Mouse (Mus musculus) neural tube, embryonic 11.5 days (tissue): ENCODE measurements around the gene Fzd5. TPM values are rescaled to one million over a fixed set of nuclear protein-coding genes. Genes with fewer than 3 reads are reported as not detected.

Experiments used
- ATAC-seq: fragments of 200-750 bp; cut with Nextera tagmentation; 2 replicates; pipeline ENCODE4 v1.8.0; 2017; ENCODE audit warnings: moderate number of reproducible peaks, mild to moderate bottlenecking, moderate TSS enrichment, moderate library complexity; ENCODE audit not compliant: insufficient read depth, low FRiP score, low TSS enrichment
- DNase-seq: peaks from one replicate; pipeline ENCODE4 v3.0.0-alpha.2; 2015; ENCODE audit warnings: low spot score
- H3K27ac ChIP-seq: fragments of 300-500 bp; sonication (generic); 2 replicates; pipeline ENCODE4 v1.5.1; 2014; ENCODE audit warnings: low read depth, mild to moderate bottlenecking, low read length
- H3K27me3 ChIP-seq: fragments of 300-500 bp; sonication (generic); 2 replicates; pipeline ENCODE4 v1.6.1; 2014; ENCODE audit warnings: mild to moderate bottlenecking, low read length, mixed read lengths; ENCODE audit not compliant: control insufficient read depth, insufficient read depth
- H3K36me3 ChIP-seq: fragments of 300-500 bp; sonication (generic); 2 replicates; pipeline ENCODE4 v1.6.1; 2014; ENCODE audit warnings: mild to moderate bottlenecking, low read length, moderate library complexity, mixed read lengths; ENCODE audit not compliant: control insufficient read depth, insufficient read depth
- H3K4me1 ChIP-seq: fragments of 300-500 bp; sonication (generic); 2 replicates; pipeline ENCODE4 v1.6.1; 2014; ENCODE audit warnings: low read length, mixed read lengths; ENCODE audit not compliant: control insufficient read depth, insufficient read depth
- H3K4me2 ChIP-seq: fragments of 300-500 bp; sonication (generic); 2 replicates; pipeline ENCODE4 v1.6.1; 2014; ENCODE audit warnings: low read depth, mild to moderate bottlenecking, moderate library complexity
- H3K4me3 ChIP-seq: fragments of 300-500 bp; sonication (generic); 2 replicates; pipeline ENCODE4 v1.5.1; 2014; ENCODE audit warnings: low read depth, low read length
- H3K9ac ChIP-seq: fragments of 300-500 bp; sonication (generic); 2 replicates; pipeline ENCODE4 v1.6.1; 2014; ENCODE audit warnings: mild to moderate bottlenecking, low read length
- H3K9me3 ChIP-seq: fragments of 300-500 bp; sonication (generic); 2 replicates; pipeline ENCODE4 v1.6.1; 2016; ENCODE audit warnings: low read length; ENCODE audit not compliant: control insufficient read depth
- WGBS: fragments of 180-500 bp; shearing (Covaris S2); extraction: QIAGEN DNeasy Blood & Tissue Kit; methylation state at CpG from one replicate; pipeline ENCODE4 v1.1.7; 2014; 5-methylcytosine and 5-hydroxymethylcytosine counted together
- polyA plus RNA-seq: library from polyadenylated mRNA; unstranded; fragments of >200 nt; fragmentation: Nextera tagmentation; extraction: Ambion mirVana; gene quantifications from 2 replicates; pipeline ENCODE4 v1.2.1, GENCODE M21; 2014

Fzd5 gene
- polyA plus RNA-seq, 1 experiment from 2014 or later = 0.37 TPM

DNA sequence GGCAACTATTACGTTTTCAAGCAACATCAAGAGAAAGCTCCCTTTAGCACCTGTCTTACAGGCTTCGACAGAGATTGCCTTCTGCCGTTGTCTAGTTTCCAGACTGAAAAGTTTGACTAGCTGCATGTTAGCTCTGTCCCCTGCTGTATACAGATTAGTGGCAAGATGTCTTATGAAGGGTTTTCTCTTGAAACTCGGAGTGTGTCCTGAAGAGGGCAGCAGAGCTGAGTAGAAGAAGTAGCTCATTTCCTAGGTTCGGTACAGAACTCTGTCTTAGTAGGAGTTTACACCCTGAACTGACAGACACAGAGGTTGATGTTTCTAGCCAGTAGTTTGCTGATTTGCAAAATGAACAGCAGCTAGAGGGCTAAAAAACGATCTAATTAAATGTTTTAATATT, 32.3 kb downstream of the Fzd5 start:
- WGBS = 50% methylated on average over 6 of the region's 6 CpGs
- H3K36me3 ChIP-seq = no peaks in the 10 kb centered on the region; the same call in 1 of the 2 replicates
- H3K9ac ChIP-seq = no peak overlapping the region
- no peaks in the 10 kb centered on the region for H3K27me3 ChIP-seq
- peak; percentile 44 for DNase-seq
- no peaks in the 10 kb centered on the region for H3K4me1 ChIP-seq
- no peak for ATAC-seq
- H3K4me2 ChIP-seq = no peak overlapping the region
- H3K4me3 ChIP-seq = no peak overlapping the region
- no peaks in the 10 kb centered on the region for H3K9me3 ChIP-seq
- H3K27ac ChIP-seq = no peak overlapping the region

DNA sequence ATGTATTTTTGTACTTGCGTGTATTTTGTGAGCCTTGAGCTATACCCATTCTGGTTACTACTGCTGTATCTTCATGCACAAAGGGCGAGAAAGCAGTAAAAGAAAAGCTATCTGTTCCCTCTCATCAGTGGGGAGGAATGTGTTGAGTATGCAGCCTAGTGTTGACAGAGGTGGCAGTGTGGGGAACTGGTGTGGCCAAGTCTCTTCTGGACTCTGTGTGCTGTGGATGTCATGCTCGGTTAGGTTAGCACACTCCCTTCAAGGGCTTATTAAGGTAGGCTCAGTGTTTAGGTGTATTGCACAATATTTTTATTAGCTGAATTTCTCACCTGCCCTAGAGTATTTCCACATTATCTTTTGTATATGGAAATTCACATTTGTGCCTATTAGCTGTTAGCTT, 35.8 kb downstream of the Fzd5 start:
- no peak overlapping the region for H3K4me2 ChIP-seq
- no peaks in the 10 kb centered on the region for H3K27me3 ChIP-seq
- no peak for ATAC-seq
- H3K4me1 ChIP-seq = no peaks in the 10 kb centered on the region
- H3K4me3 ChIP-seq = no peak overlapping the region
- no peak for DNase-seq
- no peak overlapping the region for H3K27ac ChIP-seq
- no peak overlapping the region for H3K9ac ChIP-seq
- H3K9me3 ChIP-seq = no peaks in the 10 kb centered on the region
- H3K36me3 ChIP-seq = no peaks in the 10 kb centered on the region; the same call in 1 of the 2 replicates
- 88% methylated on average over 3 of the region's 3 CpGs for WGBS

DNA sequence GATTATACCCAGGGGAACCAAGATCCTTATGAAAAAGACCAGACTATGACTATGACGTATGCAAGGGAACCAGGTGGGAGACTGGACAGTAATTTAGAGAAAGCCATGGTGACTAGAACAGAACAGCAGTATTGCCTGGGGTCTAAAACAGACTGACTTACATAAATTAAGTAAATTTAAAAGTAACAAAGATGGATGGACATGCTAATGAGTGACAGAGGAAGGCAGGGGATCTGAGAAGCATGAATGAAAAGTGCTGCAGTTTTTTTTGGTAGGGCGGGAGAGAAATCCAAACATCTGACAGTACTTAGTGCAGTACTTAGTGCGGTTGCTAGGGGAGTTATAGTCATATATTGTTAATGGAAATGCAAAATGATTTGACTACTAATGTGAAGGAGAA, 42.4 kb downstream of the Fzd5 start:
- Histone ChIP-seq H3K36me3 (no peaks in the 10 kb centered on the region), H3K9me3 (no peaks in the 10 kb centered on the region), H3K27me3 (no peaks in the 10 kb centered on the region), H3K27ac (no peak overlapping the region), H3K4me2 (no peak overlapping the region), H3K4me1 (peaks cover 5% of the 10 kb centered on the region; the same call in 1 of the 2 replicates), H3K4me3 (no peak overlapping the region), H3K9ac (no peak overlapping the region)
- WGBS = 76% methylated on average over 3 of the region's 3 CpGs
- DNase-seq (no peak), ATAC-seq (no peak)

DNA sequence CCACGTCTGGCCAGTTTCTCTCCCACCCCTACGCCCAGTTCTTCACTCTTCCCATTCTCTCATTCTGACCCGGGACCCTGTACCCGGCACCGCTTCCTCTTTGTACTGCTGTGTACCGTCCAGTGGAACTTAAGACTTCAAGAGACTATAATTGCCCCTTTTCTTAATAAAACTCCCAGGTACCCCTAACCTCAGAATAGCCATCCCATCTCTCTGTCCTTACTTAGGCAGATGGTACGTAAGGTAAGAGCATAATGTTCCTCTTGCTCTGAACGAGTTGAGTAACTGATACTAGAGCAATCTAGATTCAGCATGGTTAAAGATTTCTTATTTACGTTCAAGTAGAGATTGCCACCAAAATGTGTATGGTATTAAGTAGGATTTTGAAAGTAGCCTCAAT, 46.0 kb downstream of the Fzd5 start:
- WGBS = 2% methylated on average over 9 of the region's 9 CpGs
- Histone ChIP-seq H3K27ac (peak overlapping the region; percentile 80), H3K9ac (peak overlapping the region; percentile 84)

DNA sequence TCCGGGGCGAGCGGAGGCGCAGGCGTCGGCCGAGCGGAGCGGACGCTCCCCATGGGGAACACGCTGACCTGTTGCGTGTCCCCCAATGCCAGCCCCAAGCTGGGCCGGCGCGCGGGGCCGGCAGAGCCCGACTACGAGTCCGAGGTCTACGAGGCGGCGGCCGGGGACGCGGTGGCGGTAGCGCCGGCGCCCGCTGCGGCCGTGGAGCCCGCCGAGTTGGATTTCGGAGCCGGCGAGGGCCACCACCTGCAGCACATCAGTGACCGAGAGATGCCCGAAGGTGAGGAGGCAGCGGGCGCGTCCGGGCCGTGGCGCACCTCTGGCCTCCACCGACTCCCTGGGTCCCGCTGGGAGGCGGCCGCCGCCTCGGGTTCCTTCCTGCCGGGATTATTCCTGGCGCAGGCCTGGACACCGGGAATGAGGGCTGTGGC, 46.4 kb downstream of the Fzd5 start:
- under 1% methylated on average over 32 of the region's 55 CpGs for WGBS
- H3K9ac ChIP-seq = peak overlapping the region; percentile 84

More for the DNA sequence above, 46.0 kb downstream of the Fzd5 start:
- Histone ChIP-seq H3K36me3 (no peaks in the 10 kb centered on the region), H3K4me3 (peak overlapping the region; percentile 90), H3K4me1 (peaks cover 5% of the 10 kb centered on the region), H3K27me3 (no peaks in the 10 kb centered on the region), H3K9me3 (no peaks in the 10 kb centered on the region), H3K4me2 (peak overlapping the region; percentile 82)
- ATAC-seq (no peak), DNase-seq (no peak)

DNA sequence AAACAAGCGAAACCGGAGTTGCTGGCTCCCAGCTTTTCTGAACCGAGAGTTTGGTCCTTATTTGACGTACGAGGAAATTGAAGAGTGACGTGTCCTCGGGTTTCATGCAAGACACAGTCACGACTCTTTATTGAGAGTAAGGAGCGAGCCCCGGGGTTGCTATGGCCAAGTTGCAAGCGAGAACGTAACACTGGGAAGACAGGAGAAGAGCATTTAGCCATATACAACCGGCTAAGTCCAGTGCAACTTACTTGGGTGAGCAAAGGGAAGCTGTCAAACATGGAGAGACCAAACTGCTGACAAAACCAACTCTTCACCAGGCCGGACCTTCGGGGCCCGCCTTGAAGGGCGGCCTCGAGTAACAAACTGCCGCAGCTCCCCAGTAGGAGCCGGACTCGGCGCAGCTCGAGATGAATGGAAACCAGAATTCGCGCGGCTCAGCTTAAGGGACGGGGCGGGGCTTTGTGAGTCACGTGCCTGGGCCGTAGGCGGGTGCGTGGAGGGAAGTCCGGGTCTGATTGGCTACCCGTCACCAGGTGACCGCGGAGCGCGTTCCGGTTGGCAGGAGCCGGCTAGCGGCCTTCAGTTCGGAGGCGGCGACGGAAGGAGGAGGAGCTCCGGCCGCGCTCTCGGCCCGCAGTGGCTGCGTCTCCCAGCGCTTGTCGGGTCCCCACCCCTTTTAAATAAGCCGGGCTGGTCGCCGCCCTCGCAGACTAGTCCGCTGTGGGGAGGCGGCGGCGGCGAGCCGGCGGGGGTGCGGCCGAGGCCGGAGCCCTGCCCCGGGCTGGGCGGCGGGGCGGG, 47.1 kb downstream of the Fzd5 start, which contains the start of gene Ccnyl1:
TSS of gene Ccnyl1 (plus strand) at position 243 of the 801 bp plus-strand sequence.
- H3K4me2 ChIP-seq = peak within 1 kb of the TSS; percentile 90
- WGBS = under 1% methylated on average over 57 of the region's 71 CpGs
- H3K36me3 ChIP-seq = no peaks in the 10 kb centered on the region
- H3K27ac ChIP-seq = peak within 1 kb of the TSS; percentile 80
- H3K9me3 ChIP-seq = no peaks in the 10 kb centered on the region
- H3K4me3 ChIP-seq = peak within 1 kb of the TSS; percentile 90
- peak; percentile 99 for DNase-seq
- H3K27me3 ChIP-seq = no peaks in the 10 kb centered on the region
- peaks cover 5% of the 10 kb centered on the region for H3K4me1 ChIP-seq
- ATAC-seq = peak; percentile 98
- H3K9ac ChIP-seq = peak within 1 kb of the TSS; percentile 84

More for the DNA sequence above, 46.4 kb downstream of the Fzd5 start:
- peak overlapping the region; percentile 82 for H3K4me2 ChIP-seq
- H3K9me3 ChIP-seq = no peaks in the 10 kb centered on the region
- ATAC-seq = peak; percentile 15
- peak overlapping the region; percentile 80 for H3K27ac ChIP-seq
- peak; percentile 66 for DNase-seq
- H3K36me3 ChIP-seq = no peaks in the 10 kb centered on the region
- no peaks in the 10 kb centered on the region for H3K27me3 ChIP-seq
- H3K4me1 ChIP-seq = peaks cover 5% of the 10 kb centered on the region
- H3K4me3 ChIP-seq = peak overlapping the region; percentile 90

DNA sequence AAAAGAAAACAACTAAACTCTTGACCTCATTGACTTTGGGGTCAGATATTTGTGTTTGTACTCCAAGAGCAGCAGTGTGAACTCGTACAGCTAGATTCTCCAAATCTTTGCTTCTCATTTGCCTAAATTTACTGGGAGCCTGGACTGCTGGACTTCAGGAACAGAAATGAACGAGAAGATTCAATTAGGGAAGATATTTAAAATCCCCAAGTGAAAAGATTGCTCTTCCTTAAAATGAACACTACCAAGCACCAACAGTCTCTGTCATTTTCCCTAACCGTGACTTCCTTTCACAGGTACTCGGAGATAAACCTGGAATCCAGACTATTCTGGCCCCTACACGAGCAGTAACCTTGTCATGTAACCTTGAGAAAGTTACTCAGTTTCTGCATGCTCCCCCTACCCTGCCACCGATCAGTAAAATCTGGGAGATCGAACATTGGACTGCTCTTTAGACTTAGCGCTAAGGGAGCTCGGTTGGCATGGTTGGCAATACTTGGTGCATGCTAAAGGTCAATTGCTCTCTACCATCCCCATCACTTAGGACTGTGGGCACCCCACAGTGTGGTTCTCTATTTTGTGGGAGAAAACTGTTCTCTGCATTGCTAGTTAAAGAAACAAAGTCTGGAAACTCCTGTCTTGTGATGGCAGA, 47.9 kb downstream of the Fzd5 start:
- DNase-seq (no peak), ATAC-seq (no peak)
- Histone ChIP-seq H3K9me3 (no peaks in the 10 kb centered on the region), H3K36me3 (no peaks in the 10 kb centered on the region), H3K9ac (peak overlapping the region; percentile 66), H3K27ac (no peak overlapping the region), H3K4me3 (peak overlapping the region; percentile 90), H3K27me3 (no peaks in the 10 kb centered on the region), H3K4me1 (peaks cover 5% of the 10 kb centered on the region), H3K4me2 (peak overlapping the region; percentile 90)
- 29% methylated on average over 9 of the region's 9 CpGs for WGBS

DNA sequence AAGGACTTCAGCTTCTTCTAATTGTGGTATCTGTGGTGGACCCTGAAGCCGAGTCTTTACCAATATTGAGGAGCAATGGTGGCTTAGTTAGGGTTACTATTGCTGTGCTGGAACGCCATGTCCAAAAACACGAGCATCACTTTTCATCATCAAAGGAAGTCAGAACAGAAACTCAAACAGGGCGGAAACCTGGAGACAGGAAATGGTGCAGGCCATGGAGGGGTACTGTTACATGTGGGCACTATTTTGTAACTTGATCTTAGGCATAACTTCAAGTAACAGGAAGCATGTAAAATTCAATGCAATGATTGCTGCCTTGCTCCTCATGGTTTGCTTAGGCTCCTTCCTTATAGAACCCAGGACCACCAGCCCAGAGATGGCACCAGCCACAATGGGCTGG, 49.5 kb downstream of the Fzd5 start:
- Histone ChIP-seq H3K9me3 (no peaks in the 10 kb centered on the region), H3K4me1 (peaks cover 5% of the 10 kb centered on the region), H3K4me3 (no peak overlapping the region), H3K4me2 (no peak overlapping the region), H3K36me3 (no peaks in the 10 kb centered on the region), H3K27ac (no peak overlapping the region), H3K9ac (no peak overlapping the region), H3K27me3 (no peaks in the 10 kb centered on the region)
- WGBS = 83% methylated on average over 4 of the region's 4 CpGs
- DNase-seq (no peak), ATAC-seq (no peak)
